Mouse (Mus musculus) kidney, embryonic 14.5 days (tissue): ENCODE data around the gene Rps27l. TPM values are rescaled to one million over a fixed set of nuclear protein-coding genes. Genes with fewer than 3 reads are reported as not detected.
"Not testable (repeated sequence)": the region's sequence is repeated elsewhere in the genome, so short reads cannot be mapped to it uniquely, and the experiment has no call there.

Experiments
- ATAC-seq: fragments of 200-750 bp; cut with Nextera tagmentation; 2 replicates; pipeline ENCODE4 v1.8.0; 2017; ENCODE audit warnings: moderate number of reproducible peaks, mild to moderate bottlenecking, moderate TSS enrichment, moderate library complexity; ENCODE audit not compliant: low FRiP score, low TSS enrichment
- H3K27ac ChIP-seq: fragments of 300-500 bp; sonication (generic); 2 replicates; pipeline ENCODE4 v1.5.1; 2014; ENCODE audit warnings: low read depth, mild to moderate bottlenecking, low read length, moderate library complexity, mixed read lengths
- H3K27me3 ChIP-seq: fragments of 300-500 bp; sonication (generic); 2 replicates; pipeline ENCODE4 v1.6.1; 2014; ENCODE audit warnings: mild to moderate bottlenecking, low read length; ENCODE audit not compliant: control insufficient read depth, insufficient read depth
- H3K36me3 ChIP-seq: fragments of 300-500 bp; sonication (generic); 2 replicates; pipeline ENCODE4 v1.6.1; 2014; ENCODE audit warnings: low read length, mixed read lengths; ENCODE audit not compliant: control insufficient read depth, insufficient read depth
- H3K4me1 ChIP-seq: fragments of 300-500 bp; sonication (generic); 2 replicates; pipeline ENCODE4 v1.6.1; 2014; ENCODE audit warnings: low read length, mixed read lengths; ENCODE audit not compliant: control insufficient read depth, insufficient read depth
- H3K4me2 ChIP-seq: fragments of 300-500 bp; sonication (generic); replicated peaks from 2 replicates; pipeline ENCODE4 v1.6.1; 2014; ENCODE audit warnings: low read depth, mild to moderate bottlenecking, low read length
- H3K4me3 ChIP-seq: fragments of 300-500 bp; sonication (generic); 2 replicates; pipeline ENCODE4 v1.5.1; 2014; ENCODE audit warnings: mild to moderate bottlenecking, low read length
- H3K9ac ChIP-seq: fragments of 300-500 bp; sonication (generic); 2 replicates; pipeline ENCODE4 v1.6.1; 2014; ENCODE audit warnings: low read depth, mild to moderate bottlenecking, low read length, moderate library complexity
- H3K9me3 ChIP-seq: fragments of 300-500 bp; sonication (generic); 2 replicates; pipeline ENCODE4 v1.6.1; 2016; ENCODE audit warnings: low read length; ENCODE audit not compliant: control insufficient read depth
- WGBS: fragments of 180-500 bp; shearing (Covaris S2); extraction: QIAGEN DNeasy Blood & Tissue Kit; methylation state at CpG from one replicate; pipeline ENCODE4 v1.1.7; 2014; 5-methylcytosine and 5-hydroxymethylcytosine counted together
- polyA plus RNA-seq: library from polyadenylated mRNA; unstranded; fragments of >200 nt; fragmentation: Nextera tagmentation; extraction: Ambion mirVana; gene quantifications from 2 replicates; pipeline ENCODE4 v1.2.1, GENCODE M21; 2014

Rps27l gene
- polyA plus RNA-seq, 1 experiment from 2014 or later = 724 TPM

GRCm38 (mm10) chr9:66910677-66911076 is 35.2 kb upstream of the Rps27l start:
- Histone ChIP-seq H3K27ac (no peak overlapping the region), H3K4me1 (no peaks in the 10 kb centered on the region), H3K9ac (no peak overlapping the region), H3K36me3 (0 out of 2 replicates have a peak, but pooled peaks cover 3% of the 10 kb centered on the region), H3K4me2 (no peak overlapping the region), H3K4me3 (no peak overlapping the region), H3K9me3 (no peaks in the 10 kb centered on the region), H3K27me3 (no peaks in the 10 kb centered on the region)
- ATAC-seq = no peak
- WGBS = 95% methylated on average over 5 of the region's 5 CpGs

GRCm38 (mm10) chr9:66912304-66912703 is 33.6 kb upstream of the Rps27l start:
- Histone ChIP-seq H3K9ac (no peak overlapping the region), H3K9me3 (no peaks in the 10 kb centered on the region), H3K4me1 (no peaks in the 10 kb centered on the region), H3K27ac (no peak overlapping the region), H3K27me3 (no peaks in the 10 kb centered on the region), H3K4me3 (no peak overlapping the region), H3K36me3 (0 out of 2 replicates have a peak, but pooled peaks cover 3% of the 10 kb centered on the region), H3K4me2 (no peak overlapping the region)
- ATAC-seq = no peak

GRCm38 (mm10) chr9:66913254-66913934 is 32.5 kb upstream of the Rps27l start:
- H3K27me3 ChIP-seq, H3K9ac ChIP-seq, H3K36me3 ChIP-seq, H3K4me3 ChIP-seq, H3K9me3 ChIP-seq, H3K4me1 ChIP-seq, H3K4me2 ChIP-seq, ATAC-seq, H3K27ac ChIP-seq: not testable (repeated sequence)
- 93% methylated on average over 5 of the region's 5 CpGs for WGBS

GRCm38 (mm10) chr9:66914540-66914939 is 31.3 kb upstream of the Rps27l start:
- 91% methylated on average over 3 of the region's 3 CpGs for WGBS
- Histone ChIP-seq H3K36me3 (0 out of 2 replicates have a peak, but pooled peaks cover 3% of the 10 kb centered on the region), H3K4me3 (no peak overlapping the region), H3K9me3 (no peaks in the 10 kb centered on the region), H3K4me1 (peaks cover 7% of the 10 kb centered on the region; the same call in 1 of the 2 replicates), H3K9ac (no peak overlapping the region), H3K27me3 (no peaks in the 10 kb centered on the region), H3K4me2 (no peak overlapping the region), H3K27ac (no peak overlapping the region)
- ATAC-seq = no peak

- Histone ChIP-seq H3K27me3 (no peaks in the 10 kb centered on the region), H3K4me3 (no peak overlapping the region), H3K4me2 (no peak overlapping the region; the same call in 1 of the 2 replicates), H3K4me1 (peaks cover 7% of the 10 kb centered on the region; the same call in 1 of the 2 replicates), H3K9ac (no peak overlapping the region), H3K27ac (no peak overlapping the region), H3K9me3 (no peaks in the 10 kb centered on the region), H3K36me3 (0 out of 2 replicates have a peak, but pooled peaks cover 3% of the 10 kb centered on the region)
- WGBS = 78% methylated on average over 5 of the region's 5 CpGs
- no peak for ATAC-seq
Measured at GRCm38 (mm10) chr9:66915401-66915800, 30.5 kb upstream of the Rps27l start.

GRCm38 (mm10) chr9:66915869-66916785 is 29.8 kb upstream of the Rps27l start:
- Histone ChIP-seq H3K27ac (no peak overlapping the region), H3K9me3 (no peaks in the 10 kb centered on the region), H3K36me3 (0 out of 2 replicates have a peak, but pooled peaks cover 3% of the 10 kb centered on the region), H3K4me3 (no peak overlapping the region), H3K4me1 (peaks cover 7% of the 10 kb centered on the region; the same call in 1 of the 2 replicates), H3K27me3 (no peaks in the 10 kb centered on the region), H3K9ac (no peak overlapping the region), H3K4me2 (no peak overlapping the region)
- WGBS = 83% methylated on average over 9 of the region's 9 CpGs
- no peak for ATAC-seq

- H3K4me2 ChIP-seq = no peak overlapping the region
- no peaks in the 10 kb centered on the region for H3K27me3 ChIP-seq
- ATAC-seq = no peak
- no peak overlapping the region for H3K4me3 ChIP-seq
- no peak overlapping the region for H3K9ac ChIP-seq
- H3K36me3 ChIP-seq = 0 out of 2 replicates have a peak, but pooled peaks cover 3% of the 10 kb centered on the region
- no peaks in the 10 kb centered on the region for H3K9me3 ChIP-seq
- H3K4me1 ChIP-seq = peaks cover 7% of the 10 kb centered on the region; the same call in 1 of the 2 replicates
- 88% methylated on average over 8 of the region's 8 CpGs for WGBS
- no peak overlapping the region for H3K27ac ChIP-seq
Measured at GRCm38 (mm10) chr9:66917216-66917891, 28.5 kb upstream of the Rps27l start.

- Histone ChIP-seq H3K4me1 (peaks cover 7% of the 10 kb centered on the region; the same call in 1 of the 2 replicates), H3K9ac (no peak overlapping the region), H3K4me2 (peak overlapping the region; percentile 83; the same call in 1 of the 2 replicates), H3K27ac (no peak overlapping the region), H3K9me3 (no peaks in the 10 kb centered on the region), H3K36me3 (0 out of 2 replicates have a peak, but pooled peaks cover 3% of the 10 kb centered on the region), H3K27me3 (no peaks in the 10 kb centered on the region), H3K4me3 (no peak overlapping the region; the same call in 1 of the 2 replicates)
- no peak for ATAC-seq
- WGBS = 74% methylated on average over 1 of the region's 1 CpGs
Measured at GRCm38 (mm10) chr9:66917892-66918255, 28.0 kb upstream of the Rps27l start.
